Mouse (Mus musculus) macrophage (primary cell): ENCODE results near the gene Mtfmt. TPM values are rescaled to one million over a fixed set of nuclear protein-coding genes. Genes with fewer than 3 reads are reported as not detected.
A peak's percentile ranks its signal among the peaks of the same experiment; 100 is the strongest.

ENCODE experiments used
- H3K27ac ChIP-seq: fragments of 350-480 bp; formaldehyde crosslinking; 2 replicates; pipeline ENCODE4 v1.9.0; 2021
- H3K36me3 ChIP-seq: fragments of 350-480 bp; formaldehyde crosslinking; 2 replicates; pipeline ENCODE4 v1.9.0; 2021; ENCODE audit errors: inconsistent target
- H3K4me3 ChIP-seq: fragments of 350-480 bp; formaldehyde crosslinking; 2 replicates; pipeline ENCODE4 v1.9.0; 2021; ENCODE audit errors: inconsistent target
- H3K79me2 ChIP-seq: fragments of 350-480 bp; formaldehyde crosslinking; 2 replicates; pipeline ENCODE4 v1.9.0; 2021; ENCODE audit errors: inconsistent target
- WGBS: methylation state at CpG from one replicate; pipeline ENCODE4 v1.1.7; 2026; ENCODE audit warnings: inconsistent platforms; ENCODE audit not compliant: missing documents; 5-methylcytosine and 5-hydroxymethylcytosine counted together
- polyA plus RNA-seq: library from polyadenylated mRNA; stranded (reverse); fragments of 250-400 nt; gene quantifications from 3 replicates; pipeline ENCODE4 v1.2.4, GENCODE M21; 2018; ENCODE audit warnings: inconsistent platforms
- total RNA-seq, 78 experiments: library from RNA; depleted of rRNA; stranded (reverse); fragments of 250-400 nt; gene quantifications; 1 replicate in 9 of 78; 2 replicates in 24 of 78; 3 replicates in 43 of 78; 4 replicates in 2 of 78; pipeline ENCODE4 v1.2.4; 2018; ENCODE audit warnings: inconsistent platforms in 56 of 78

Gene Mtfmt
- 10 to 100 TPM in 22 of 26 experiments, 1 to 10 TPM in 4; 6.0 to 59.9 (median 31.3) TPM for total RNA-seq (2018; cell fraction: chromatin; rRNA removed)
- 1 to 10 TPM; 1.9 to 8.5 (median 6.6) TPM for total RNA-seq (2018; cell fraction: cytosol; rRNA removed)
- total RNA-seq (2018; cell fraction: nucleus; rRNA removed), result 10 to 100 TPM in 21 of 26 experiments, 1 to 10 TPM in 5; 2.8 to 52.4 (median 20.6) TPM
- polyA plus RNA-seq, result 7.1 to 8.2 TPM (median 7.4 TPM) in 3 replicates

DNA sequence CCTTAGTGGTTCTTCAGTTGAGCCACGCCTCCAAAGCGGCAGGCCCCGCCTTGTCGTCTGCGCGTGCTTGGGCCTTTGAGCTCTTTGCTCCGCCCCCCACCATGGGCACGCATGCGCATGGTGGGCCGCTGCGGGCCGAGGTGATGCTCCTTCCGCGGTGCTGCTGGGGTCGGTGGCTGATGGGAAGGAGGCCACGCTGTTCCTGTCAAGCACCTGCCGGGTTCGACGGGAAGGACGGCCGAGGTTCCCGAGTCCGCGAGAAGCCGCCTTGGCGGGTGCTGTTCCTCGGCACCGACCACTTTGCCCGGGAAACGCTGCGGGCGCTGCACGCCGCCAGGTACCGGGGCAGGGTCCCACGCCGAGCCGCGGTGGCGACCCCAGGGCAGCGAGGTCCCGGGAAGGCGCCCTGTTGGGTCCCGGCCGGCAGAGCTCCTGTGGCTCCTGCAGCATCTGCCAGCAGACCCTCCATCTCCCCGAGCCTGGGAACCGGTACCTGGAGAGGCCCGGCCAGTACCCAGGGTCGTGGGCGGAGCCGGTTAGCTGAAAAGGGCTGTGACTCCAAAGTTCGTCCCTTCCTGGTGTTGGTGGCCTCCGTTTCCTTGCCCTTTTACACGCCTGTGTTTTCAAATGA, at the start of gene Mtfmt:
TSS of gene Mtfmt (plus strand) at position 112 of the 631 bp plus-strand sequence.
- Histone ChIP-seq H3K4me3 (peak within 1 kb of the TSS; percentile 48), H3K36me3 (peaks cover 8% of the 10 kb centered on the region), H3K79me2 (peaks cover 22% of the 10 kb centered on the region), H3K27ac (no peak within 1 kb of the TSS)
- under 1% methylated on average over 54 of the region's 54 CpGs for WGBS

DNA sequence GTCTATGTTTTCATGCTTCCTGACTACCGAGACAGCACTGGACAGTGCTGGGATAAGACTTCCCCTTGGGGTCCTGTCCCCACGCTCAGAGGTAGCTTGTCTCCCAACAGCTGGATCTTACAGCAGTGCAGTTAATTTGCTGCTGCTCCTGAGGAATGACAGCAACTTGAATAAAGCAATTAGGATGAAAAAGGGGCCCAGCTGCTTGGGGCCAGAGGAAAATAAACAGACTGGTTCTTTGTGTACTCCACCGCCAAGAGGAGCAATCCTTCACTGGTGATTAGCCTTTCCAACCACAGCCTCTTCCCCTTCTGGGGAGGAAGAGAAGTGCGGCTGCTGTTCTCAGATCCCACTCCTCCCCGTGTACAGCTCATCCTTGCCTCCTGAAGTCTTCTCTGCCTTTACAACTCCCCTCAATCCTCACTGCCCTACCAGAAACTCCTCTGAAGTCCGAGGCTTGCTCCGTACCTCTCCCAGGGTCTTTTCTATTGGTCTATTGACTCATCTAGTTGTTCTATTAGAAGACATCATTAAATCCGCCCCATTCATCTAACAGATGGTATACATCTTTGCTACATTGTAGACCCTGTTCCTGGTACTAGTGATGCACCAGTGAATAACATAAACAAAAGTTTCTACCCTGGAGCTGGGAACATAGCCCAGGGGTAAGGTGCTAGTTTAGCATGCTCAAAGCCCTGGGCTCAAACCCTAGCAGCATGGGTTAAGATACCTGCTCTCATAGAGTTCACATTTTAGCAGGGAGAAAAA, 49.0 kb upstream of the Mtfmt start:
- no peaks in the 10 kb centered on the region for H3K79me2 ChIP-seq
- H3K36me3 ChIP-seq, result no peaks in the 10 kb centered on the region
- H3K4me3 ChIP-seq, result no peak overlapping the region
- H3K27ac ChIP-seq, result no peak overlapping the region
- 50% methylated on average over 8 of the region's 8 CpGs for WGBS

DNA sequence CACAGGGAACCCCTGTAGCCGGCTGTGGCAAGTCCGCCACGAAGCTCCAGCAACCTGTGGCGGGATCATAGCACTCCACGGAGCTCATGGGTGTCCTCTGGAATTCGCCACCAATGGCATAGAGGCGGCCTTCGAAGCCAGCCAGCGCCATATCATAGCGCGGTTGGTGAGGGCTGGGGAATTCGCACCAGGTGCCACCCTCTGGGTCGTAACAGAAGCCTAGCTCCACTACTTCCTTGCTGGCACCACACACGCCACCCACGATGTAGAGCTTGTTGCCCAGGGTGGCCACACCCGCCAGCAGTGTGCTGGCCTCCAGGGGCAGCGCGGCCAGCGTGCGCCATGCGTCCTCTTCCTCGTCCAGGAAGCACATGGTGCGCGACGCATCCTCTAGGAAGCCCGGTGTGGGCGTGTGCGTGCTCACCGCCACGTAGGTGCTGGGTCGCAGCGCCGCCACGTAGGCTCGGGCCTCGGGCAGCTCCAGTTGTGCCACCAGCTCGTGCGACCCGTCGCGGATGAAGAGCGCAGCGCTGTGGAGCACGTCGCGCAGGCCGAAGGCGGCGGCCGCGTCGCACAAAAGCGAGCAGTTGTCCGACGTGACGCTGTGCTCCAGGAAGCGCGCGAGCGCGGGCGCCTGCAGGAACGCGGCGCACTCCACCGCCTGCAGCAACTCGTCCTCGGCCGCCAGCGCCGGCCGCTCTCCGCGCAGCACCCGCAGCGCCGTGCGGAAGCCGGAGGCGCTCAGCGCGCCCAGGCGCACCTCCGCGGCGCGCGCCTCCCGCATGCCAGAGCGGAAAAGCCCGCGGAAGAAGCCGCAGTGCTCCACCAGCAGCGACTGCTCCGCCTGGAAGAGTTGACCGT, 44.6 kb upstream of the Mtfmt start:
- H3K36me3 ChIP-seq, result no peaks in the 10 kb centered on the region
- H3K4me3 ChIP-seq, result no peak overlapping the region

DNA sequence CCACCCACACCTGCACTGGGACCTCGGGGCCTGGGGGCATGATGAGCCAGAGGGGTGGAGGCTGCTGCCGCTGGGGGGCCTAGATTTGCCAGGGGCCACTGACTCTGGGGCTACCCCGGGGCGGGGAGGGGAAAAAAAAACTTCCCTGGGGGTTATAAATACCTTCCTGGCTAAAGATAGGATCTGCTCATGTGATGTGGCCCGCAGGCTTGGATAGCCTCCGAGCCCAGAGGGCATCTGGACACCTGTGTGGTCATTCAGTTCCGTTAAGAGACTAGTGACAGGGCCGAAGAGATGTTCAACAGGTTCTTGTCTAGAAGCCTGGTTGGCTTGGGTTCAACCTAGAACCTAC, 44.0 kb upstream of the Mtfmt start, which contains the start of gene Kbtbd13:
TSS of gene Kbtbd13 (minus strand) at position 40 of the 352 bp plus-strand sequence.
- no peaks in the 10 kb centered on the region for H3K36me3 ChIP-seq
- no peak within 1 kb of the TSS for H3K27ac ChIP-seq
- WGBS, result 50% methylated on average over 8 of the region's 8 CpGs
- H3K79me2 ChIP-seq, result no peaks in the 10 kb centered on the region
- H3K4me3 ChIP-seq, result no peak within 1 kb of the TSS

More for the DNA sequence above, 44.6 kb upstream of the Mtfmt start:
- H3K27ac ChIP-seq, result no peak overlapping the region
- H3K79me2 ChIP-seq, result no peaks in the 10 kb centered on the region
- WGBS, result 15% methylated on average over 85 of the region's 96 CpGs

DNA sequence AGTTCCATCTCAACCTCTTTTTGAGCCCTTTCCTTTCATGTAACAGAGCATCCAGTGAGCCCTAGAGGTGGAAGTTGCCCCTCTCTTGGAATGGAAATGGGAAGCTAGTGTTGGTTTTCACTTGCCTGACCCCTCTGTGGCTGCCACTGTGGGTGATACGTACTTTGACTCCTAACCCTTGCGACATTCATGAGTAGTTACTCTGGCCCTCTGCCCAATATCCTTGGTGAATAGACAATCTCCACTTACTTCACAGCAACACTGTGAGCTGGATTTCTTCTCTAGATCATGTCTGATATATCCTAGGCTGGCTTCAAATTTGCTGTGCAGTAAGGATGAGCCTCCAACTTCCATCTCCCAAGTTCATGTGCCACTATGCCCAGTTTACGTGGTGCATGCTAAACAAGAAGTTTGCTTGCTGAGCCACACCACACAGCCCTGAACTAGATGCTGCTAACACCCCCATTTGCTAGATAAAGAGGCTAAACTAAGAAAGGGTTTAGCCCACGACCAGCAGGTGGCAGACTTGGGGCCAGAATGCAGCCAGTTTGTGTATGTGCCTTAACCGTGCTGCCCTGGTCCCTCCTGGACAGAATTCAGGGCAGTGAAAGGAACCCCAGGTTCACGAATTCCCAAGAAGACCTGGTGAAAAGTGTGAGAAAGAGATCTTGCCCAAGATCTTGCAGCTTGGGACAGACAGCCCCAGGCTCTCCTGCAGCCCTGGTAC, 42.8 kb upstream of the Mtfmt start:
- H3K79me2 ChIP-seq, result no peaks in the 10 kb centered on the region
- no peaks in the 10 kb centered on the region for H3K36me3 ChIP-seq
- no peak overlapping the region for H3K4me3 ChIP-seq
- no peak overlapping the region for H3K27ac ChIP-seq
- 15% methylated on average over 6 of the region's 6 CpGs for WGBS

DNA sequence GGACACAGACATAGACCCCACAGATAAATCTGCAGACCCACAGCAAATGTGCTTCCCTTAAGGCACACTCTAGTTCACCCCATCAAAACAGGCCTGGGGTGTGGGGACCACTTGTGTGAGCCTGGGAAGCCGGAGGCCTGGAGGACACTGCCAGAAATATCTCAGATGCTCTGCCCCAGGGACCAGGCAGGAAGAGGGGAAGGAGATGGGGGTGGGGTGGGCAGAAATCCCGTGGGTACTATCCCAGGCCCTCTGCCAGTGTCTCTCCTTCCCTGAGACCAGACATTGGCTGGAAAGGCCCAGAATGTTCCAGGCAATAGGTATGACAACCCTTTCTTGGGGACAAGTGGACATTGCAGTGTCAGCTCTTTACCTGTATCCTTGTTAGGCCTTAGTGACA, 42.0 kb upstream of the Mtfmt start:
- 60% methylated on average over 2 of the region's 2 CpGs for WGBS
- Histone ChIP-seq H3K27ac (no peak overlapping the region), H3K79me2 (no peaks in the 10 kb centered on the region), H3K36me3 (no peaks in the 10 kb centered on the region), H3K4me3 (no peak overlapping the region)

DNA sequence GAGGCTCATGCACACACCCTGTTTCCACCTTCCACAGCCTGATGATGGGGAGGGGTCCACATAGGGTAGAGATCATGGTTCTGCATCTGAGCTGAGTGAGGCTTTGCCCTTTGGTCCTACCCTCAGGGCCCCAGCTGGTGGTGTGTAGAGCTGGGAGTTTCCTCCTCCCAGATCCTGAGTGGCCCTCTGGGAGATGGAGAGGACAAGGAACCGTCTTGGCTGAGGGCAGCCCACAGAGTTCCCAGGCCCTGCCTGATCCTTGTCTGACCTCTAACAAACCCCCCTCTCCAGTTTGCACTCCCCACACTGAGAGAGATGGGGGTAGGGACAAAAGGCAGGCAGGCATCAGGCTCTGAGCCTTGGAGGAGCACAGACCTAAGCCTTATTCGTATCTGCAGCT, 41.2 kb upstream of the Mtfmt start:
- no peak overlapping the region for H3K4me3 ChIP-seq
- H3K27ac ChIP-seq, result no peak overlapping the region
- 89% methylated on average over 2 of the region's 2 CpGs for WGBS
- no peaks in the 10 kb centered on the region for H3K79me2 ChIP-seq
- H3K36me3 ChIP-seq, result no peaks in the 10 kb centered on the region

DNA sequence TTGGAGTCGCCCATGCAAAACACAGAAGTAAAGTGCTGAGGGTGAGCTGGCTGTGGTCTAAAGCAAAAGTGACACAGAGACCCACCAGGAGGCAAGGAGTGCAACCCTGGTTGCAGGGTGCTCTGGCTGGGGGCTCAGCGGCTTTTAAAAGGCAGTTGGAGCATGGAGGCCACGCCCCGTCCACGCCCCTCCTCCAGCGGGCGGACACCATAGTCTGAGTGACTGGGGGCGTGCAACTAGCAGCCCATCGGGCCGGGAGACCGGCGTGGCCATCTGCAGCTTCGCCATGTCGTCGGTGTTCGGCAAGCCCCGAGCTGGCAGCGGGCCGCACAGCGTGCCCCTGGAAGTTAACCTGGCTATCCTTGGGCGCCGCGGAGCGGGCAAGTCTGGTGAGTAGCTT, 37.3 kb upstream of the Mtfmt start, which contains the start of gene Rasl12:
TSS of gene Rasl12 (plus strand) at position 228 of the 400 bp plus-strand sequence.
- Histone ChIP-seq H3K27ac (no peak within 1 kb of the TSS), H3K36me3 (no peaks in the 10 kb centered on the region), H3K79me2 (no peaks in the 10 kb centered on the region), H3K4me3 (no peak within 1 kb of the TSS)
- 1% methylated on average over 24 of the region's 24 CpGs for WGBS

DNA sequence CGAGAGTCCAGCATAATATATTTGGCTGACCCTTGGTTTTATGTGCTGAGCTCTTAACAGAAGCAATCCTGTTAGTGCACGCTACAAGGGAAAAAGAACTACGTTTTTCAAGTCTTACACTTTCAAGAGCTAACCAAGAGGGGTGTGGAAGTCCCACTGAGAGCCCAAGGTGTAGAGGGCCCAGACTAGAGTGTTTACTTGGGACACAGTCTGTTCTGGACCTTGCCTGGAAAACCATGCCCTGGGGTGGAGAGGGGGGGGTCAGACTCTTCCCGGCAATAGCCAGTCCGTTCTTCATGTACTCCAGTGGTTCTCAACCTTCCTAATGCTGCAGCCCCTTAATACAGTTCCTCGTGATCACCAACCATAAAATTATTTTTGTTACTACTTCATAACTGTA, 35.6 kb upstream of the Mtfmt start:
- no peaks in the 10 kb centered on the region for H3K79me2 ChIP-seq
- H3K36me3 ChIP-seq, result no peaks in the 10 kb centered on the region
- WGBS, result 96% methylated on average over 6 of the region's 6 CpGs
- H3K4me3 ChIP-seq, result no peak overlapping the region
- H3K27ac ChIP-seq, result no peak overlapping the region

DNA sequence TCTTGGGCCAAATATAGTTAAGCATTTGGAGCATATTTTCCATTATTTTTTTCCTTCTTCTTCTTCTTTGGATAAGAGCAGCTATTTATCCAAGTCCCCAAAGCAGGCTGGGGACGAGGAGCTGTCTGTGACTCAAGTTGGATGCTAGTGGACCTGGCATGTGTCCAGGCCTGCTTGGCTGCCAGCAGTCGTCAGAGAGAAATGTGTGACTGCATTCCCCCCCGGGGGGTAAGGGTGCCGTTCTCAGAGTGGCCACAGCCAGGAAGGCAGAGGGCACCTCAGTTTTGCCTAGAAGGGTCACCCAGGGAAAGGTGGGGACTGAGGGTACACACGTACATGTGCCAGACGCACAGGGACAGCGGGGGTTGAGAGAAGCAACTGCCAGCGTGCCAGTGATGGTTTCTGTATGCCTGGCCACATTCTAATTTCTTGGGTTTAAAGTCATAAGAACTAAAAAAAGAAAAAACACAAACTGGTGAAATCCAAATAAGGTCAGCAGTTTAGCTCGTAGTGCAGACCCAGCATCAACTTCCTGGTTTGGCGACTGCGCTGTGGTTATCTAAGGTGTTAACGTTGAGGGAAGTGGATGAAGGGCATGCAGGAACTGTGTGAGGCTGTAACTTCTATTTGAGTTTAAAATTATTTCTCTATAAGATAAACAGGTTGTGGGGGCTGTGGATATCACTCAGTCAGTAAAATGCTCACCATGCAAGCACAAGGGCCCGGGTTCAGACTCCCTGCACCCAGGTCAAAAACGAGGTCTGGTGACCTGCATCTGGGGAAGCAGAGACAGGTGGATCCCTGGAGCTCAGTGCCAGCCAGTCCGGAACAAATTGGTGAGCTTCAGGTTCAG, 31.0 kb upstream of the Mtfmt start:
- H3K27ac ChIP-seq, result no peak overlapping the region
- 17% methylated on average over 14 of the region's 15 CpGs for WGBS
- H3K36me3 ChIP-seq, result no peaks in the 10 kb centered on the region
- no peak overlapping the region for H3K4me3 ChIP-seq
- H3K79me2 ChIP-seq, result no peaks in the 10 kb centered on the region

DNA sequence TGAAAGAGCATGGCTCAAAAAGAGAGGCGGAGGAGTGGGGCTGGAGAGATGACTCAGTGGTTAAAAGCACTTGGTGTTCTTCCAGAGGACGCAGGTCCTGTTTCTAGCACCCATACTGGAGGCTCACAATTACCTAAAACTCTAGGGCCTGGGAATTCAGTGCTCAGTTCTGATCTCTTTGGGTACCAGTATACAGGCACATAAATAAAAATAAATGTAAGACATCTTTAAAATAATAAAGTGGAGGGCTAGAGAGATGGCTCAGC, 30.5 kb upstream of the Mtfmt start:
- no peak overlapping the region for H3K4me3 ChIP-seq
- 80% methylated on average over 2 of the region's 2 CpGs for WGBS
- no peaks in the 10 kb centered on the region for H3K79me2 ChIP-seq
- H3K36me3 ChIP-seq, result no peaks in the 10 kb centered on the region
- no peak overlapping the region for H3K27ac ChIP-seq

DNA sequence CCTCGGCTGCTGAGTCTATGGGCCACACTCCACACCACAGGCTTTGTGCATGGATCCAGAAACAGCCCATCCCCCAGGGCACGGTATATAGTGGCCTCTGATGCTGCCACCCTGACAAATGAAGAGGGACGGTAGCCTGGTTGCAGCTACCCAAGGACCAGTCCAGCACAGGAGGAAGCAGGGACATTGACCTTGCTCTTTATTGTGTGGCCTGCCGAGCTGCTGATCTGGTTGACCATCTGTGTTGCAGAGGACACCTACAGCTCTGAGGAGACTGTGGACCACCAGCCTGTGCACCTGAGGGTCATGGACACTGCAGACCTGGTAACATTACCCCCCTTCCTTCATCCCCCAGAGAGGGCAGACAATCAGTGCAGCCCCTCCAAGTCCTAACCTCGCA, 28.3 kb upstream of the Mtfmt start:
- Histone ChIP-seq H3K27ac (no peak overlapping the region), H3K79me2 (no peaks in the 10 kb centered on the region), H3K4me3 (no peak overlapping the region), H3K36me3 (no peaks in the 10 kb centered on the region)
- 98% methylated on average over 4 of the region's 5 CpGs for WGBS

DNA sequence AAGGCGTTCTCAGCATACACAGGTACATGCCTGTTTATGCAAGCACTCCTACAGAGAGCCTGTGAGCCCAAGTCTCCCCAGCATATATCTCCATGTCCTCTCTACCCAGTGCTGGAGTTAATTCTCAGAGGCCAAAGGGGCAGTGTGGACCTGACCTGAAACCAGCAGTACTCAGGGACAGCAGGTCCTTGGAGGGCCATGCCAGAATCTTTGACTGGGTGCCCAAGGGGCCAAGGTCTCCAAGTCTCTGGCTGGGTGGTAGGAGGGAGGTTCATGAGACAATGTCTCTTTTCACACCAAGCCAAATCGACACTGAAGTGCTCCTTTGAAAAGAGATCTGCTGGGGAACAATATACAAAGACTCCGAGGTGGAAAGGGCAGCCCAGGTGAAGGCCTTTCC, 27.7 kb upstream of the Mtfmt start:
- H3K79me2 ChIP-seq, result no peaks in the 10 kb centered on the region
- no peaks in the 10 kb centered on the region for H3K36me3 ChIP-seq
- WGBS, result 100% methylated on average over 3 of the region's 3 CpGs
- H3K27ac ChIP-seq, result no peak overlapping the region
- H3K4me3 ChIP-seq, result no peak overlapping the region
